Mouse (Mus musculus) neural tube, embryonic 13.5 days (tissue): ENCODE measurements at regions not wholly inside any gene's neighbourhood (a gene's known extent, or its start where the extent isn't known, plus 50 kb on each side); places are given as distances from the start of the nearest gene placed in this dataset.

Experiments used
- ATAC-seq: fragments of 200-750 bp; cut with Nextera tagmentation; 2 replicates; pipeline ENCODE4 v1.8.0; 2017; ENCODE audit warnings: low read depth, mild to moderate bottlenecking, moderate TSS enrichment, moderate library complexity
- H3K27ac ChIP-seq: fragments of 300-500 bp; sonication (generic); replicated peaks from 2 replicates; pipeline ENCODE4 v1.5.1; 2015; ENCODE audit warnings: moderate library complexity, mild to moderate bottlenecking, inconsistent platforms
- H3K27me3 ChIP-seq: fragments of 300-500 bp; sonication (generic); 2 replicates; pipeline ENCODE4 v1.6.1; 2015; ENCODE audit warnings: mild to moderate bottlenecking, inconsistent platforms
- H3K36me3 ChIP-seq: fragments of 300-500 bp; sonication (generic); 2 replicates; pipeline ENCODE4 v1.6.1; 2015; ENCODE audit warnings: mild to moderate bottlenecking, inconsistent platforms
- H3K4me1 ChIP-seq: fragments of 300-500 bp; sonication (generic); replicated peaks from 2 replicates; pipeline ENCODE4 v1.6.1; 2015; ENCODE audit warnings: inconsistent platforms
- H3K4me2 ChIP-seq: fragments of 300-500 bp; sonication (generic); 2 replicates; pipeline ENCODE4 v1.6.1; 2015; ENCODE audit warnings: inconsistent platforms, mild to moderate bottlenecking, moderate library complexity
- H3K4me3 ChIP-seq: fragments of 300-500 bp; sonication (generic); 2 replicates; pipeline ENCODE4 v1.5.1; 2015; ENCODE audit warnings: mild to moderate bottlenecking, inconsistent platforms
- H3K9ac ChIP-seq: fragments of 300-500 bp; sonication (generic); 2 replicates; pipeline ENCODE4 v1.6.1; 2015; ENCODE audit warnings: moderate library complexity, mild to moderate bottlenecking, inconsistent platforms
- H3K9me3 ChIP-seq: fragments of 300-500 bp; sonication (generic); 2 replicates; pipeline ENCODE4 v1.6.1; 2016; ENCODE audit warnings: inconsistent platforms
- WGBS: fragments of 180-500 bp; shearing (Covaris S2); methylation state at CpG from one replicate; pipeline ENCODE4 v1.1.7; 2015; 5-methylcytosine and 5-hydroxymethylcytosine counted together

DNA sequence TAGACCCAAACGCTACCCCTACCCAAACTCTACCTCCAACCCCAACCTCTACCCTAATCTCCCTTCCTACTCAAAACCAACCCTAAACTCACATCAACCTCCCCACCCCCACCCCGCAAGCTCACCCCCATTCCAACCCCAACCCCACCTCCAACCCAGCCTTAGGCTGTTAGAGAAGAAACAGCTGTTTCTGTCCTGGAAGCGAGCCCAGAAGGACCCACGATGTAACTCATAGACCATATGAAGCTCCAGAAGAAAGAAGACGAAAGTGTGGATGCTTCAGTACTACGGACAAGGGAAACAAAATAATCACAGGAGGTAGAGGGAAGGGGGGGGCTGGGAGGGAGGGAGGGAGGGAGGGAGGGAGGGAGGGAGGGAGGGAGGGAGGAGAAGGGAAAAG lies 58.4 kb downstream of the Sox11 start:
- 52% methylated on average over 6 of the region's 6 CpGs for WGBS
- Histone ChIP-seq H3K4me1 (0 out of 2 replicates have a peak, but pooled peaks cover 4% of the 10 kb centered on the region), H3K27me3 (no peaks in the 10 kb centered on the region), H3K27ac (no peak overlapping the region), H3K4me2 (no peak overlapping the region), H3K9me3 (no peaks in the 10 kb centered on the region), H3K36me3 (no peaks in the 10 kb centered on the region), H3K9ac (no peak overlapping the region), H3K4me3 (no peak overlapping the region)
- ATAC-seq: no peak

DNA sequence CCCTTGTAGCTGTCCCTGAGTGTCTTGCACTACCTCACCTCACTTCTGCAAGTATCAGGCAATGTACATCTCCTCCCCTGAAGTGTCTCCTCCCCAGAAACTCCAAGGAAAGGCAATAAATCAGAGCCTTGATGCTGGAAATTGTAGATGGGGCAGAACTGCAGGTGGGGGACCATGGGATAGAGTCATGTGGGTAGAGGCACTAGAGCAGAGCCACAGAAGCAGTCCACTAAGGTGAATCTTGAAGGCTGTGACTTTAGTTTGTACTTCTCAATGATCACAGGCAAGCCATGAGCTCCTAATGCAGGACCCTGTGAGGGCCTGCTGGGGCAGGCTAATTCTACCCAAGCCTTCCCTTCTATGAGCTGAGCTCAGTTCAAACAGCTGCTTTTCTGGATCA lies 80.4 kb downstream of the Sox11 start:
- Histone ChIP-seq H3K4me2 (no peak overlapping the region), H3K9me3 (no peaks in the 10 kb centered on the region), H3K9ac (no peak overlapping the region), H3K4me3 (no peak overlapping the region), H3K27me3 (no peaks in the 10 kb centered on the region), H3K27ac (no peak overlapping the region), H3K36me3 (no peaks in the 10 kb centered on the region), H3K4me1 (no peaks in the 10 kb centered on the region)
- no peak for ATAC-seq

- WGBS: 60% methylated on average over 3 of the region's 3 CpGs
- no peak overlapping the region for H3K27ac ChIP-seq
- H3K9ac ChIP-seq: no peak overlapping the region
- H3K27me3 ChIP-seq: no peaks in the 10 kb centered on the region
- no peaks in the 10 kb centered on the region for H3K36me3 ChIP-seq
- H3K4me3 ChIP-seq: no peak overlapping the region
- H3K4me2 ChIP-seq: no peak overlapping the region
- no peak for ATAC-seq
- H3K4me1 ChIP-seq: peaks cover 11% of the 10 kb centered on the region
- H3K9me3 ChIP-seq: no peaks in the 10 kb centered on the region
Observed at GRCm38 (mm10) chr12:27254125-27254524, 88.2 kb downstream of the Sox11 start.

DNA sequence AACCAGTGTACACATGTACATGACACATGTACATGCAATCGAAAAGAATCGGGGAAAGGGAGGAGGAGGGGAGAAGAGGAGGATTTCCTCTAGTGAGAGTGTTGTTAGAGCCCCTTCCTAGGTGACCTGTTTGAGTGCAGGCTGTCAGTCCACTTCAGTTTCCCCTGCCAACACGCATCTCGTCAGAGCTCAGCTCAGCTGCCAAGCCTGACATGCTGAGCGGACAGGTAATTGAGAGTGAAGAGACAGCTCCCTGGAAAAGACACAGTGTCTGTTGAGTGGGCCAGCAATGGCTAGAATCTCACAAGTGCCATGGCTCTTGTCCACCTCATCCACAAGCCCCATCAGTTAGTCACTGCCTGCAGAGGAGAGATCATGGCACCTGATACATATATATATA lies 90.9 kb downstream of the Sox11 start:
- no peak overlapping the region for H3K4me2 ChIP-seq
- no peaks in the 10 kb centered on the region for H3K36me3 ChIP-seq
- H3K27me3 ChIP-seq: no peaks in the 10 kb centered on the region
- 85% methylated on average over 5 of the region's 5 CpGs for WGBS
- H3K27ac ChIP-seq: no peak overlapping the region
- no peak for ATAC-seq
- H3K9me3 ChIP-seq: no peaks in the 10 kb centered on the region
- H3K9ac ChIP-seq: no peak overlapping the region
- H3K4me3 ChIP-seq: no peak overlapping the region
- peaks cover 26% of the 10 kb centered on the region for H3K4me1 ChIP-seq

DNA sequence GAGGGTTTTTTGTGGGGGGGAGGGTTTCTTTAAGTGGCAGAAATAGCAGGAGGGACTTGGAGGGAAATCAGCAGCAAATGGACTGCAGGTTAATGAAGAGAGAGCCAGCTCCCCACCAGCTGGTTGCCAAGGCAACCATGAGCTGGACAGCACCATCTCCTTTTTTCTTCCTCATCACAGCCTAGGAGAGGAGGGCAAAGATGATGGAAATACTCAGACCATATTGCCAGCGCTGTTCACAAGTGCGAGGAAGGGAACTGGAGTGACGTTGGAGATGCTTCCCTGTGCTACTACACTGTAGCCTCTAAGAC lies 93.9 kb downstream of the Sox11 start:
- no peak overlapping the region for H3K4me3 ChIP-seq
- ATAC-seq: peak; percentile 75
- 44% methylated on average over 3 of the region's 3 CpGs for WGBS
- H3K4me2 ChIP-seq: 0 out of 2 replicates have a peak overlapping the region, but pooled peaks have one; percentile 7
- H3K27me3 ChIP-seq: no peaks in the 10 kb centered on the region
- H3K9ac ChIP-seq: 0 out of 2 replicates have a peak overlapping the region, but pooled peaks have one; percentile 8
- no peaks in the 10 kb centered on the region for H3K36me3 ChIP-seq
- peaks cover 19% of the 10 kb centered on the region for H3K4me1 ChIP-seq
- H3K9me3 ChIP-seq: no peaks in the 10 kb centered on the region
- H3K27ac ChIP-seq: peak overlapping the region; percentile 78

DNA sequence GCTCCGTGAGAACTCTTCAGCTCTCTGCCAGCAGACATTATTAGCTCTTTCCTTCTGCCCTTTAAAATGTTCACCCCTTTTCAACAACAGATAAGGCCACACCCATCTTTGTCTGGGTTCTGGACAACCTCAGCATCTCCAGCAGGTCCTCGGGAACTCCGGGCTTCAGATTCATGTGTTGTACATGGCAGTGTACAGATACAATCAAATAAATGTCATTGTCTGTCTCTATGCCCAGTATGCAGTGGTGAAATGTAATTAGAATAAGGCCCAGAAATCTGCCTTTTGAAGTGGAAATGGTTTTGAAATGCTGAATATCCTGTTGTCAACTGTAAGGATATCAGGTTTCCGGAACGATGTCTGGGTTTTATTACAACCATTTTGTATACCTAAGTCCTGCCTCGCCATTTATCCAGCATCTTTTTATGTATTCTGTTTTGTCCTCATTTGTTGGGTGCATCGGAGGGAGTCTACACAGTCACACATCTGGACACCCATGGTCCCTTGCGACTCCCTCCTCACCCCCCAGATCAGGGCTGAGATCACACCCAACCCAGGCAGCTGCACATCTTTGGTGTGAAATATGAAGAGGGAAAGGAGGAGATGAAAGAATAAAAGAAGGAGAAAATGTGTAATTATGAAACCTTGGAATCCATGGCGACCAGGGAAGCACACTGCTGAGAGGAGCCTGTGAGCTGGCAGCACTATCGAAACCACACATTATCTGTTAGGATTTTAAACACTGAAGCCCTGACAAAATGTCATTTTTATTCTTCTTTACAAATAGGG lies 94.4 kb downstream of the Sox11 start:
- Histone ChIP-seq H3K27me3 (no peaks in the 10 kb centered on the region), H3K9ac (0 out of 2 replicates have a peak overlapping the region, but pooled peaks have one; percentile 8), H3K4me1 (peaks cover 19% of the 10 kb centered on the region), H3K4me2 (0 out of 2 replicates have a peak overlapping the region, but pooled peaks have one; percentile 7), H3K27ac (peak overlapping the region; percentile 78), H3K9me3 (no peaks in the 10 kb centered on the region), H3K4me3 (no peak overlapping the region), H3K36me3 (no peaks in the 10 kb centered on the region)
- WGBS: 54% methylated on average over 10 of the region's 10 CpGs
- ATAC-seq: peak; percentile 82

DNA sequence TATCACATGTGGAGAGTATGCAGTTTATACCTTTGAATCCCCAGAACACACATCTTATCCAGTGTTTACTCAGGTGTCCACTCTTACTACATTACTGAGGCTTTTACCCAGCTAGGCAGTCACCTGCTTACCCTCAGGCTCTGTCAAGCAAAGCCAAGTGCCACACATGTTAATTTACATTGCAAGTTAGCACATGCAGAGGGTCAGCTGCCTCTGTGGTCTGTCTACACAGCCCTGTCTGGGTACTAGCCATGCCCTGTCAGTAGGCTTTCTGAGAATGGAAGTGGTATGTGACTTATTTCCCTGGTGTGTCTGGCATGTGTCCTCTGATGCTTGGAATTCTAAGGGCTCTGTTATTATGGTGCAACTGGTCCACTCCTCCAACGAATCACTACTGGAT lies 106.6 kb downstream of the Sox11 start:
- H3K36me3 ChIP-seq: no peaks in the 10 kb centered on the region
- no peak for ATAC-seq
- H3K9ac ChIP-seq: no peak overlapping the region
- H3K4me3 ChIP-seq: no peak overlapping the region
- WGBS: 70% methylated on average over 1 of the region's 1 CpGs
- no peaks in the 10 kb centered on the region for H3K9me3 ChIP-seq
- no peaks in the 10 kb centered on the region for H3K4me1 ChIP-seq
- no peak overlapping the region for H3K27ac ChIP-seq
- no peaks in the 10 kb centered on the region for H3K27me3 ChIP-seq
- H3K4me2 ChIP-seq: no peak overlapping the region

GRCm38 (mm10) chr12:27221541-27221940 lies 120.8 kb downstream of the Sox11 start:
- no peaks in the 10 kb centered on the region for H3K36me3 ChIP-seq
- H3K4me3 ChIP-seq: no peak overlapping the region
- 95% methylated on average over 3 of the region's 3 CpGs for WGBS

DNA sequence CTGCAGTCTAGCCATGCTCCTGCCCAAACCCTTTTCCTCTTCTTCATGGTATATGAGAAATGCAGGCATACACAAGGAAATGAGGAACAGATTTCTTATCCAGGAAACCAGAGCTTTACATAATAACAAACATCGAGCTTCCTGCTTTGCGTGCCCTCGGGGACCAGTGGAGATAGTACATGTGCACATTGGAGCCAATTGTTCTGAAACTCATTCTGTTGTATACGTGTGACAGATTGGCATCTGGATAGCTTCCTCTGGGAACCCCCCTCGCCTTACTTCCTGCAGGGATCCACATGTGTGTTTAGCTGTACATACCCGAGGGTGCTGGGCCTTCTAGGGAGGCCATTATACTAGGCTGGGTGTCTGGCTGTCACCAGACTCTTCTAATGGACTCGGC lies 141.2 kb downstream of the Sox11 start:
- no peak overlapping the region for H3K9ac ChIP-seq
- no peaks in the 10 kb centered on the region for H3K27me3 ChIP-seq
- no peaks in the 10 kb centered on the region for H3K4me1 ChIP-seq
- no peak overlapping the region for H3K4me2 ChIP-seq
- H3K27ac ChIP-seq: no peak overlapping the region
- 62% methylated on average over 7 of the region's 7 CpGs for WGBS
- H3K36me3 ChIP-seq: no peaks in the 10 kb centered on the region
- no peak overlapping the region for H3K4me3 ChIP-seq
- no peak for ATAC-seq
- no peaks in the 10 kb centered on the region for H3K9me3 ChIP-seq

More at GRCm38 (mm10) chr12:27221541-27221940, 120.8 kb downstream of the Sox11 start:
- H3K9me3 ChIP-seq: no peaks in the 10 kb centered on the region
- no peak overlapping the region for H3K27ac ChIP-seq
- H3K27me3 ChIP-seq: no peaks in the 10 kb centered on the region
- no peak overlapping the region for H3K9ac ChIP-seq
- no peak for ATAC-seq
- no peak overlapping the region for H3K4me2 ChIP-seq
- no peaks in the 10 kb centered on the region for H3K4me1 ChIP-seq

DNA sequence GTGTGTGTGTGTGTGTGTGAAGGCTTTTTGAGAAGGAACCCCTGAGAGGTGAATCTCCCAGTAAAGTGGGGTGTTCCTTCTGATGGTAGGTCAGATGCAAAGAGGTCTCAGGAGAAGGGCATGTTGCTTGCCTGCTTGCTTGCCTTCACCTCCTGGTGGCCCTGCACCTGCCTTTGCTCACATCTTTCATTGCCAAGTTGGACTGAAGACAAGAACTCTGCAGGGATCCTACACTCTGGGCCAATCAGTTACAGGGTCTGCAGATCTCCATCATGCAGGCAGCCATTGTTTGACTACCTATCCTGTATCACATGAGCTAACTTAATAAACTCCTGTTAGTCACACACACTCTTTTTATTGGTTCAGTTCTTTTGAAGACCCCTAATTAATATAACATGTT lies 148.4 kb downstream of the Sox11 start:
- ATAC-seq: no peak
- Histone ChIP-seq H3K9me3 (no peaks in the 10 kb centered on the region), H3K4me3 (no peak overlapping the region)

GRCm38 (mm10) chr12:27191916-27192315 lies 150.5 kb downstream of the Sox11 start:
- WGBS: 87% methylated on average over 6 of the region's 6 CpGs
- H3K27ac ChIP-seq: no peak overlapping the region

More for the DNA sequence above, 148.4 kb downstream of the Sox11 start:
- Histone ChIP-seq H3K27me3 (no peaks in the 10 kb centered on the region), H3K4me1 (peaks cover 8% of the 10 kb centered on the region; the same call in 1 of the 2 replicates), H3K27ac (no peak overlapping the region), H3K36me3 (no peaks in the 10 kb centered on the region), H3K4me2 (no peak overlapping the region), H3K9ac (no peak overlapping the region)

DNA sequence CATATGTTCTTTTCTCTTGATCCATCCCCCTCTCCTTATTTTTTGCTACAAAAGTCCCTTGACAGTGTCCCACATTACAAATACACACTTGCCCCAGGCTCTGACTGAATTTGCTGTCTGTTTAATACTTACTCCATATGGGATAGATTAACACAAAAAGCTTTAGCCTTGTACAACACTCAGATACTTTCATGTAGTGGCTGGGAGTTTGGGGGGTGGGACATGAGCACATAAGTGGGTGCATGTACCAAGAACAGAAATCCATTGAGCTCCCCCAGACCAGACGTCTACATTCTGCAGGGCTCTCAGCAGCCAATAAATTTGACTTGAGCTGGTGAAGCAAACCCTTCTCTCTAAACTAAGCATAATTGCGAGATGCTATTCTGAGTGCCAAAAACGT lies 154.9 kb downstream of the Sox11 start:
- Histone ChIP-seq H3K9ac (no peak overlapping the region), H3K4me2 (no peak overlapping the region), H3K27me3 (no peaks in the 10 kb centered on the region), H3K9me3 (no peaks in the 10 kb centered on the region), H3K4me3 (no peak overlapping the region), H3K4me1 (peaks cover 24% of the 10 kb centered on the region), H3K27ac (no peak overlapping the region), H3K36me3 (no peaks in the 10 kb centered on the region)
- WGBS: 68% methylated on average over 3 of the region's 3 CpGs
- no peak for ATAC-seq

More at GRCm38 (mm10) chr12:27191916-27192315, 150.5 kb downstream of the Sox11 start:
- H3K27me3 ChIP-seq: no peaks in the 10 kb centered on the region
- no peak overlapping the region for H3K4me2 ChIP-seq
- no peak for ATAC-seq
- peaks cover 8% of the 10 kb centered on the region; the same call in 1 of the 2 replicates for H3K4me1 ChIP-seq
- H3K9ac ChIP-seq: no peak overlapping the region
- no peaks in the 10 kb centered on the region for H3K36me3 ChIP-seq
- no peaks in the 10 kb centered on the region for H3K9me3 ChIP-seq
- H3K4me3 ChIP-seq: no peak overlapping the region
